Mouse (Mus musculus): Measurements from ENCODE around the gene Cd19.
A peak's percentile ranks its signal among the peaks of the same experiment; 100 is the strongest.
"Not testable (repeated sequence)": the region's sequence is repeated elsewhere in the genome, so short reads cannot be mapped to it uniquely, and the experiment has no call there.

Gene Cd19

GRCm38 (mm10) chr7:126430167-126430566 lies 15.5 kb upstream of the Cd19 start:
- no peak for DNase-seq

GRCm38 (mm10) chr7:126429503-126429898 lies 14.8 kb upstream of the Cd19 start:
- no peak for DNase-seq

- peak; percentile 91 for DNase-seq
Measured at GRCm38 (mm10) chr7:126428631-126429502, 14.2 kb upstream of the Cd19 start, which contains the start of gene Rabep2. Rabep2 (plus strand) TSS chr7:126428759.

GRCm38 (mm10) chr7:126428154-126428553 lies 13.5 kb upstream of the Cd19 start:
- DNase-seq, result no peak

GRCm38 (mm10) chr7:126427323-126427860 lies 12.7 kb upstream of the Cd19 start:
- DNase-seq, result no peak

GRCm38 (mm10) chr7:126424161-126424560 lies 9.5 kb upstream of the Cd19 start:
- DNase-seq, result no peak

GRCm38 (mm10) chr7:126421756-126422155 lies 7.1 kb upstream of the Cd19 start:
- no peak for DNase-seq

GRCm38 (mm10) chr7:126418496-126418895 lies 3.8 kb upstream of the Cd19 start:
- DNase-seq, result no peak

GRCm38 (mm10) chr7:126417606-126418005 lies 2.9 kb upstream of the Cd19 start:
- no peak for DNase-seq

GRCm38 (mm10) chr7:126417045-126417444 lies 2.4 kb upstream of the Cd19 start:
- no peak for DNase-seq

- no peak for DNase-seq
Measured at GRCm38 (mm10) chr7:126416615-126417014, 1.9 kb upstream of the Cd19 start.

GRCm38 (mm10) chr7:126411061-126411460 lies 3.6 kb downstream of the Cd19 start:
- DNase-seq, result no peak

- DNase-seq, result no peak
Measured at GRCm38 (mm10) chr7:126408686-126409085, 6.0 kb downstream of the Cd19 start.

- DNase-seq, result not testable (repeated sequence)
Measured at GRCm38 (mm10) chr7:126402518-126402917, 12.2 kb downstream of the Cd19 start.

- peak; percentile 88 for DNase-seq
Measured at GRCm38 (mm10) chr7:126399548-126399947, 15.1 kb downstream of the Cd19 start.

- DNase-seq, result no peak
Measured at GRCm38 (mm10) chr7:126397822-126398221, 16.9 kb downstream of the Cd19 start.

- peak; percentile 45 for DNase-seq
Measured at GRCm38 (mm10) chr7:126397221-126397620, 17.5 kb downstream of the Cd19 start.

GRCm38 (mm10) chr7:126396298-126397119 lies 18.2 kb downstream of the Cd19 start, which contains the start of gene Nfatc2ip:
Nfatc2ip (minus strand) TSS chr7:126396737.
- peak; percentile 93 for DNase-seq

GRCm38 (mm10) chr7:126392086-126392884 lies 22.4 kb downstream of the Cd19 start:
- DNase-seq, result not testable (repeated sequence)

GRCm38 (mm10) chr7:126388185-126388584 lies 26.5 kb downstream of the Cd19 start:
- no peak for DNase-seq

GRCm38 (mm10) chr7:126383565-126383964 lies 31.1 kb downstream of the Cd19 start:
- DNase-seq, result no peak
